Mouse (Mus musculus) frontal cortex, adult (tissue): Measurements from ENCODE around the gene Gm15446.
A peak's percentile ranks its signal among the peaks of the same experiment; 100 is the strongest.
"Not testable (repeated sequence)": the region's sequence is repeated elsewhere in the genome, so short reads cannot be mapped to it uniquely, and the experiment has no call there.

ENCODE experiments used
- ATAC-seq: cut with Nextera tagmentation; 2 replicates; pipeline ENCODE4 v1.9.2; 2017; ENCODE audit warnings: mild to moderate bottlenecking, moderate library complexity, mixed read lengths; ENCODE audit not compliant: low TSS enrichment

The Gm15446 gene

GRCm38 (mm10) chr5:109923261-109924071, at the start of gene Gm15446:
Gene Gm15446, plus strand, starts transcription at chr5:109923400.
- ATAC-seq = peak; percentile 100

GRCm38 (mm10) chr5:109924129-109924528, 929 bp downstream of the Gm15446 start:
- ATAC-seq = not testable (repeated sequence)

- ATAC-seq = no peak
Observed at GRCm38 (mm10) chr5:109924936-109925335, 1.7 kb downstream of the Gm15446 start.

- ATAC-seq = no peak
Observed at GRCm38 (mm10) chr5:109950281-109950680, 27.1 kb downstream of the Gm15446 start.

GRCm38 (mm10) chr5:109980743-109981142, 57.5 kb downstream of the Gm15446 start:
- not testable (repeated sequence) for ATAC-seq
